Mouse (Mus musculus): ENCODE data around the gene Pgf. TPM values are rescaled to one million over a fixed set of nuclear protein-coding genes. Genes with fewer than 3 reads are reported as not detected.

Pgf gene
- total and polyA plus RNA-seq, 2 experiments from 2014 or later = 3.6 to 5.0 TPM

DNA sequence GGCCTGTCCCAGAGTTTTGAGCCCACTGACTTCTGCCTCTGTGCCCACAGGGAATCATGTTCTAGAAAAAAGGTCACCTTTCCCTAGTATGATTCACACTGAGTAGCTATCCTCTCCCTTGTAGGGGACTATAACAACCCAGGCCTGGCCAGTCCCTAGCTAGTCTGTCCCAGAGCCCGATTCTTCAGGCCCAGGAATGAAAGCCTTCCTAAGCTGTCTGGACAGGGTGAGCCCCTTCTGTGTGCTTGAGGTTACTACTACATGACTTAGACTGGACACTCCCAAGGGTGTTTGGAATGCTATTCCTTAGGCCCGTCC lies 24.2 kb upstream of the Pgf start:
- no peak for ATAC-seq (ENCODE audit: insufficient read depth, low read depth)
- Histone ChIP-seq H3K4me3 (ENCODE audit: low read depth, low read length) (no peak overlapping the region), H3K4me1 (ENCODE audit: control insufficient read depth, insufficient read depth) (peaks cover 4% of the 10 kb centered on the region; the same call in 1 of the 2 replicates), H3K36me3 (replicated peaks; ENCODE audit: control insufficient read depth, insufficient read depth, low read length) (no peaks in the 10 kb centered on the region), H3K9ac (replicated peaks; ENCODE audit: low read depth, low read length) (no peak overlapping the region), H3K4me2 (ENCODE audit: low read depth, low read length) (no peak overlapping the region), H3K27me3 (ENCODE audit: control insufficient read depth, insufficient read depth, low read length) (no peaks in the 10 kb centered on the region), H3K9me3 (replicated peaks; ENCODE audit: control insufficient read depth, low read length) (no peaks in the 10 kb centered on the region), H3K27ac (ENCODE audit: low read depth) (peak overlapping the region; percentile 47; the same call in 1 of the 2 replicates)
- no peak for TF ChIP-seq CTCF (IDR thresholded peaks at IDR 0.05; ENCODE audit: low read depth)
- no peak for TF ChIP-seq EP300 (IDR thresholded peaks at IDR 0.05; ENCODE audit: low read depth)
- WGBS = 57% methylated on average over 2 of the region's 2 CpGs
- no peak for DNase-seq (ENCODE audit: low spot score)

DNA sequence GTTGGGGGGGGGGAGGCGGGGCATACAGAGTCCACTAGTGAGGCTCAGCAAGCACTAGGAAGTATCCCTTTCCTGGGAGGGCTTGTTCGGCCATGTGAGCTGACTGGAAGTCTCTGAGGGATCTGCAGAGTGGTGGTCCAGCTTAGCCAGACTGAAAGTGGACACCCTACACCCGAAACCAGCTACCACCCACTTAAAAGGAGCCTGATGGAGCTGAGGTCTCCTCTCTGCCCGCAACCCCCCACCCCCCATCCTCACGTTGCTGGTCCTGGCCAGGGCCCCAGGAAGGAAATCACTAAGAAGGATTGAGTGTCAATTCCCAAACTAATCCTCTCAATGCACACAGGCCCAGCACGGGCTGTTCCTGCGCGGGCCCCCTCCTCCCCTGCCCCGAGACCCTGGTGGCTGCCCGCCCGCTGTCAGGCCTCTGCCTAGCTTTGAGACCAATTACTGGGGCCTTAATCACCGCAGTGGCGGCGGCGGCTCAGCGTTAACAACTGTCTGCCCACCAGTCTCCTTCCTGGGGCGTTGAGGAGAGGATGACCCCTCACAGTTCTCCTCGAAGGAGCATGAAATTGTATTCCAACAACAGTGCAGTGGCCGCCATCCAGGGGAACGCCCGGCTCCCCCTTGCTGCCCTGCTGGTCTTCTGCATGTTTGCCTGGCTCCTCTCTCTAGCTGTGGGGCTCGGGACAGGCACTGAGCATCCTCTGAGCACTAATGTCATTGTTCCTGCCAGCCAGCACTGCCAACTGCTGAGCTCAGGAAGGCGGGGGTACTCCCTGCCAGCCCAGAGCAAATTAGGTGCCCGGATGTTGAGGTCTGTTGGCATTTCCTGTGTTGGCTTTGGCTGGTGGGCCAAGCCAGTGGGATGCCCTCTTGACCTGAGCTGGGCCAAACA lies 23.6 kb upstream of the Pgf start:
- H3K36me3 ChIP-seq (replicated peaks; ENCODE audit: control insufficient read depth, insufficient read depth, low read length) = no peaks in the 10 kb centered on the region
- DNase-seq (ENCODE audit: low spot score) (no peak), ATAC-seq (ENCODE audit: insufficient read depth, low read depth) (no peak)
- H3K4me3 ChIP-seq (ENCODE audit: low read depth, low read length) = no peak overlapping the region
- no peak overlapping the region for H3K9ac ChIP-seq (replicated peaks; ENCODE audit: low read depth, low read length)
- TF ChIP-seq EP300 (IDR thresholded peaks at IDR 0.05; ENCODE audit: low read depth) = no peak
- TF ChIP-seq CTCF (IDR thresholded peaks at IDR 0.05; ENCODE audit: low read depth) = no peak
- peaks cover 8% of the 10 kb centered on the region for H3K4me1 ChIP-seq (ENCODE audit: control insufficient read depth, insufficient read depth)
- no peaks in the 10 kb centered on the region for H3K9me3 ChIP-seq (replicated peaks; ENCODE audit: control insufficient read depth, low read length)
- WGBS = 50% methylated on average over 23 of the region's 24 CpGs
- H3K27me3 ChIP-seq (ENCODE audit: control insufficient read depth, insufficient read depth, low read length) = no peaks in the 10 kb centered on the region
- H3K4me2 ChIP-seq (ENCODE audit: low read depth, low read length) = no peak overlapping the region
- H3K27ac ChIP-seq (ENCODE audit: low read depth) = no peak overlapping the region

DNA sequence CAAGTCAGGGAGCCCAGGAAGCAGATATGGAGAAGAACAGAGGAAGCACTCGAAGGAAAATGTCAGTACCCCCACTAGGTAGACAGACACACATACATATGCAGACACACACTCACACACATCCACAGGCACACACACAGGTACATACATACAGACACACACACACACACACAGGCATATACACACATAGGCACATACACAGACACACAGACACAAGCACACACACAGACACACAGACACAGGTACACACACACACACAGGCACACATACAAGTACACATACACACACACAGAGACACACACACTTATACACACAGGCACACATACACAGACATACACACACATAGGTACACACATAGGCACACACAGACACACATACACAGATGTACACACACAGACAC lies 22.4 kb upstream of the Pgf start:
- Histone ChIP-seq H3K36me3 (replicated peaks; ENCODE audit: control insufficient read depth, insufficient read depth, low read length) (no peaks in the 10 kb centered on the region), H3K4me3 (ENCODE audit: low read depth, low read length) (no peak overlapping the region), H3K9me3 (replicated peaks; ENCODE audit: control insufficient read depth, low read length) (no peaks in the 10 kb centered on the region), H3K27ac (ENCODE audit: low read depth) (no peak overlapping the region), H3K9ac (replicated peaks; ENCODE audit: low read depth, low read length) (no peak overlapping the region), H3K4me2 (ENCODE audit: low read depth, low read length) (no peak overlapping the region), H3K27me3 (ENCODE audit: control insufficient read depth, insufficient read depth, low read length) (no peaks in the 10 kb centered on the region), H3K4me1 (ENCODE audit: control insufficient read depth, insufficient read depth) (peaks cover 14% of the 10 kb centered on the region)
- 94% methylated on average over 1 of the region's 1 CpGs for whole genome bisulfite sequencing
- TF ChIP-seq EP300 (IDR thresholded peaks at IDR 0.05; ENCODE audit: low read depth) = no peak
- no peak for TF ChIP-seq CTCF (IDR thresholded peaks at IDR 0.05; ENCODE audit: low read depth)
- DNase-seq (ENCODE audit: low spot score) (no peak), ATAC-seq (ENCODE audit: insufficient read depth, low read depth) (no peak)

DNA sequence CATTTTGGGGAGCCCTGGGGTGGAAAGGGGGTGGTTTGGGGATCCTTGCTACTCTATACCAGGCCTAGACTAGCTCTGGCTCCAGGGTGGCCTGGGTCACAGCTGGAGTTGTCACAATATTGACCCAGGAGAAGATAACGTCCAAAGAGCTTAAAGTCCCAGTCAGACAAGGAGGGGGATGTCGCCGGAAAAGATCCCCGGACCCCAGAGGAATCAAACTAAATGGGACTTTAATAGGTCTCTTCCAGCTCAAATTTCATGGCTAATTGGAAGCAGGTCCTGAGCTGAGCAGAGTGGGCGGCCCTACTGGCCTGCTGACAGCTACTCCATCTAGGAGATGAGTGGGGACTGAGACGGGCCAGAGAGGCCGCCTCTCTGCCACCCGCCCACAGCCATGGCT lies 20.3 kb upstream of the Pgf start:
- WGBS = 48% methylated on average over 8 of the region's 8 CpGs
- H3K36me3 ChIP-seq (replicated peaks; ENCODE audit: control insufficient read depth, insufficient read depth, low read length) = no peaks in the 10 kb centered on the region
- no peak overlapping the region for H3K27ac ChIP-seq (ENCODE audit: low read depth)
- DNase-seq (ENCODE audit: low spot score) (no peak), ATAC-seq (ENCODE audit: insufficient read depth, low read depth) (no peak)
- no peaks in the 10 kb centered on the region for H3K9me3 ChIP-seq (replicated peaks; ENCODE audit: control insufficient read depth, low read length)
- peaks cover 20% of the 10 kb centered on the region for H3K4me1 ChIP-seq (ENCODE audit: control insufficient read depth, insufficient read depth)
- no peak overlapping the region for H3K4me3 ChIP-seq (ENCODE audit: low read depth, low read length)
- H3K4me2 ChIP-seq (ENCODE audit: low read depth, low read length) = no peak overlapping the region
- no peaks in the 10 kb centered on the region for H3K27me3 ChIP-seq (ENCODE audit: control insufficient read depth, insufficient read depth, low read length)
- H3K9ac ChIP-seq (replicated peaks; ENCODE audit: low read depth, low read length) = no peak overlapping the region
- TF ChIP-seq CTCF (IDR thresholded peaks at IDR 0.05; ENCODE audit: low read depth) (no peak), EP300 (IDR thresholded peaks at IDR 0.05; ENCODE audit: low read depth) (no peak)

DNA sequence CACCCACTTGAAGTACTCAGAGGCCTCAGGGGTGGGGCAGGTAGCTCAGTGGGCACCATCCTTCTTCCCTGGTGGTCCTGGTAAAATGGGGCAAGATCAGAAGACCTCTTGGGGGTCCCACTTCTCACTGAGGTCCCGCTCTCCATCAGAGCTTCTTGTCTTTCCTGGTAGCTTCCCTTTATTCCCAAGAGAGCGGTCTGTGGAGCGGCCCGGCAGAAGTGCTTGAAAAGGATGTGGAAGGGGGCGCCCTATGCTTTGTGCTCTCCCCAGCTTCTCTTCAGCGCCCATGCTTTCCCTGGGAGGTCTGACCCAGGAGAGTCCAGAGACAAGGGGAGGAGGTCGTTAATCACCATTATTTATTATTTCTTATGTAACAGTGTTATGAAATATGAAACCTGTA lies 19.8 kb upstream of the Pgf start:
- 87% methylated on average over 7 of the region's 7 CpGs for WGBS
- Histone ChIP-seq H3K4me2 (ENCODE audit: low read depth, low read length) (no peak overlapping the region), H3K9ac (replicated peaks; ENCODE audit: low read depth, low read length) (no peak overlapping the region), H3K4me3 (ENCODE audit: low read depth, low read length) (no peak overlapping the region), H3K36me3 (replicated peaks; ENCODE audit: control insufficient read depth, insufficient read depth, low read length) (no peaks in the 10 kb centered on the region), H3K4me1 (ENCODE audit: control insufficient read depth, insufficient read depth) (peaks cover 26% of the 10 kb centered on the region), H3K27me3 (ENCODE audit: control insufficient read depth, insufficient read depth, low read length) (no peaks in the 10 kb centered on the region), H3K27ac (ENCODE audit: low read depth) (no peak overlapping the region), H3K9me3 (replicated peaks; ENCODE audit: control insufficient read depth, low read length) (no peaks in the 10 kb centered on the region)
- DNase-seq (ENCODE audit: low spot score) (no peak), ATAC-seq (ENCODE audit: insufficient read depth, low read depth) (no peak)
- TF ChIP-seq CTCF (IDR thresholded peaks at IDR 0.05; ENCODE audit: low read depth) = no peak
- TF ChIP-seq EP300 (IDR thresholded peaks at IDR 0.05; ENCODE audit: low read depth) = no peak

DNA sequence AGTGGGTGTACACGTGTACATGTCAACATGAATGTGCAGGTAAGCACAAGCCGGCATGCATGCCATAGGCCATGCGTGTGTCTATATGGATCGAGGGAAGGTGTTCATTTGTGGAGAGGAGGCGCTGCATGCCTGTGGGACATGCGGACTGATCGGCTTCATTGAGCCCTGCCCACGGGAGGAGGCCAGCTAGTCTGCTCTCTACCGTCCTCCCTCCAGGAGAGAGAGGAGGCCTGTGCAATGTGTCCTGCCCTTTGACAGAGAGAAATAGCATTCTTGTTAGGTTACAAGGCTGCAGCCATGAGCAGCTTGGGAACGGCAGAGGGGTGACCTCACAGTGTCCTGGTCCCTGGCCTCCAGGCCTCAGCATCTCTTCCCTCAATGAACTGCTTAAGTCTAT lies 18.6 kb upstream of the Pgf start:
- Histone ChIP-seq H3K27ac (ENCODE audit: low read depth) (no peak overlapping the region), H3K9me3 (replicated peaks; ENCODE audit: control insufficient read depth, low read length) (no peaks in the 10 kb centered on the region), H3K4me2 (ENCODE audit: low read depth, low read length) (no peak overlapping the region), H3K4me1 (ENCODE audit: control insufficient read depth, insufficient read depth) (peaks cover 27% of the 10 kb centered on the region), H3K36me3 (replicated peaks; ENCODE audit: control insufficient read depth, insufficient read depth, low read length) (no peaks in the 10 kb centered on the region), H3K27me3 (ENCODE audit: control insufficient read depth, insufficient read depth, low read length) (no peaks in the 10 kb centered on the region), H3K9ac (replicated peaks; ENCODE audit: low read depth, low read length) (no peak overlapping the region), H3K4me3 (ENCODE audit: low read depth, low read length) (no peak overlapping the region)
- WGBS = 68% methylated on average over 9 of the region's 10 CpGs
- TF ChIP-seq CTCF (IDR thresholded peaks at IDR 0.05; ENCODE audit: low read depth) = no peak
- TF ChIP-seq EP300 (IDR thresholded peaks at IDR 0.05; ENCODE audit: low read depth) = no peak
- DNase-seq (ENCODE audit: low spot score) (no peak), ATAC-seq (ENCODE audit: insufficient read depth, low read depth) (no peak)
